Mouse (Mus musculus): ENCODE data around the gene Klk4. TPM values are rescaled to one million over a fixed set of nuclear protein-coding genes. Genes with fewer than 3 reads are reported as not detected.

Klk4 gene
- total and polyA plus RNA-seq, 2 experiments from 2014 or later: 0.16 TPM; not detected in 1

DNA sequence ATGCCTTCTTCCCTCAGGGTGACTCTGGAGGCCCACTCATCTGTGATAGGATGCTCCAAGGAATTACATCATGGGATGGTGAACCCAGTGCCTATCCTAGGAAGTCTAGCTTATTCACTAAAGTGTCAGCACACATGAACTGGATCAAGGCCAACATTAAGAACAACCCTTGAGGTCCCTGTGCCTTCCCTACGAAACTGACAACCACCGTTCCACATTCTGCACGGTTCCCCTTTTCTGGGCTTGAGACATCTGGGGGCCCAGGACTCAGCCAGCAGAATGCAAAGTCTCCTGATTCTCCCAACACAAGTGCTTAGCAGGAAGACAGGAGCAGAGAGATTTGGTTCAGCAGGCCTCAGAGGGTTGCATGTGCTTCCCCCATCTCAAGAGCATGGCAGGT, 39.6 kb downstream of the Klk4 start:
- WGBS: 96% methylated on average over 3 of the region's 3 CpGs
- no peak for TF ChIP-seq CTCF (IDR thresholded peaks at IDR 0.05)
- Histone ChIP-seq H3K27me3 (ENCODE audit: insufficient read depth, low read length) (no peaks in the 10 kb centered on the region), H3K4me2 (ENCODE audit: low read depth, low read length, poor library complexity, severe bottlenecking) (no peak overlapping the region), H3K4me3 (ENCODE audit: low read depth, low read length) (no peak overlapping the region), H3K4me1 (ENCODE audit: insufficient read depth, low read length) (no peaks in the 10 kb centered on the region), H3K27ac (ENCODE audit: low read depth, low read length) (no peak overlapping the region), H3K36me3 (ENCODE audit: insufficient read depth, low read length) (no peaks in the 10 kb centered on the region), H3K9me3 (ENCODE audit: low read length) (no peaks in the 10 kb centered on the region), H3K9ac (replicated peaks; ENCODE audit: low read length, poor library complexity, severe bottlenecking) (no peak overlapping the region)
- DNase-seq (ENCODE audit: low spot score) (no peak), ATAC-seq (ENCODE audit: low FRiP score) (no peak)

DNA sequence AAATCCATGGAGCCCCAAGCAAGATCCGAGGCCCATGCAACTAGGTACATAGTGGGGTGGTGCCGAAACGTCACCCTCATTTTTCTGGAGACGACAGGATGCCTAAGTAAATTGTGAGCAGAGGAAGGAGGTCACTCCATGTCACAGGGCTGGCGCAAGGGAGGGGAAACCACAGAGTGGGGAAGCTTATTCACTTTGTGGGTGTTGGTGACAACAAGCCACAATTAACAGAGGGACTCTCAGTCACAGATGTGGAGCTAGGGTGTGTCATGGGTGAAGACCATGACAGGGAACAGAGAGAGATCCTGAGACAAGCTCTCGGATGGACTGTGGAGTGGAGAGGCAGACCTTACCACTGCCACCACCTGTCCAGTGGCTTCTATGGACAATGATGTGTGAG, 40.1 kb downstream of the Klk4 start:
- H3K9ac ChIP-seq (replicated peaks; ENCODE audit: low read length, poor library complexity, severe bottlenecking): no peak overlapping the region
- H3K36me3 ChIP-seq (ENCODE audit: insufficient read depth, low read length): no peaks in the 10 kb centered on the region
- no peak overlapping the region for H3K4me3 ChIP-seq (ENCODE audit: low read depth, low read length)
- no peak overlapping the region for H3K4me2 ChIP-seq (ENCODE audit: low read depth, low read length, poor library complexity, severe bottlenecking)
- H3K27me3 ChIP-seq (ENCODE audit: insufficient read depth, low read length): no peaks in the 10 kb centered on the region
- TF ChIP-seq CTCF (IDR thresholded peaks at IDR 0.05): no peak
- ATAC-seq (ENCODE audit: low FRiP score): no peak
- H3K4me1 ChIP-seq (ENCODE audit: insufficient read depth, low read length): no peaks in the 10 kb centered on the region
- WGBS: 87% methylated on average over 6 of the region's 6 CpGs
- DNase-seq (ENCODE audit: low spot score): no peak
- H3K9me3 ChIP-seq (ENCODE audit: low read length): no peaks in the 10 kb centered on the region
- no peak overlapping the region for H3K27ac ChIP-seq (ENCODE audit: low read depth, low read length)

DNA sequence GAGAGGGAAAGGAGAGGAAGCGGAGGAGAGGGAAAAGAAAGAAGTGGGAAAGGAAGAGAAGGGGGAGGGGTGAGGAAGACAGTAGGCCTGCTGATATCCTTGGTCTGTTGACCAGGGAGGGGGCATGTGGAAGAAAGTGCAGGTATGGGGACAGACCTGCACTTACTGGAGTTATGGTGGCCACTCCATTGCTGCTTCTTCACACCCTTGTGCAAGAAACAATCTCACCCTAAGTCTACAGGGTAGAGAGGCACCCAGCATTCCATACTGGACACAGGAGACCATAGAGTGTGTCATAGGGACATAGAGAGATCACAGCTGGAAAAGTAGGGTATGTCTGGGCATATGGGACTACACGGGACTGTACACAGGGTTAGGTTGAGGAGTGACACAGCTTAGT, 41.0 kb downstream of the Klk4 start:
- no peak for DNase-seq (ENCODE audit: low spot score)
- 82% methylated on average over 2 of the region's 2 CpGs for WGBS
- Histone ChIP-seq H3K4me1 (ENCODE audit: insufficient read depth, low read length) (no peaks in the 10 kb centered on the region), H3K9ac (replicated peaks; ENCODE audit: low read length, poor library complexity, severe bottlenecking) (no peak overlapping the region), H3K4me3 (ENCODE audit: low read depth, low read length) (no peak overlapping the region), H3K9me3 (ENCODE audit: low read length) (no peaks in the 10 kb centered on the region), H3K27me3 (ENCODE audit: insufficient read depth, low read length) (no peaks in the 10 kb centered on the region), H3K27ac (ENCODE audit: low read depth, low read length) (no peak overlapping the region), H3K4me2 (ENCODE audit: low read depth, low read length, poor library complexity, severe bottlenecking) (no peak overlapping the region), H3K36me3 (ENCODE audit: insufficient read depth, low read length) (no peaks in the 10 kb centered on the region)
- no peak for TF ChIP-seq CTCF (IDR thresholded peaks at IDR 0.05)
- no peak for ATAC-seq (ENCODE audit: low FRiP score)

DNA sequence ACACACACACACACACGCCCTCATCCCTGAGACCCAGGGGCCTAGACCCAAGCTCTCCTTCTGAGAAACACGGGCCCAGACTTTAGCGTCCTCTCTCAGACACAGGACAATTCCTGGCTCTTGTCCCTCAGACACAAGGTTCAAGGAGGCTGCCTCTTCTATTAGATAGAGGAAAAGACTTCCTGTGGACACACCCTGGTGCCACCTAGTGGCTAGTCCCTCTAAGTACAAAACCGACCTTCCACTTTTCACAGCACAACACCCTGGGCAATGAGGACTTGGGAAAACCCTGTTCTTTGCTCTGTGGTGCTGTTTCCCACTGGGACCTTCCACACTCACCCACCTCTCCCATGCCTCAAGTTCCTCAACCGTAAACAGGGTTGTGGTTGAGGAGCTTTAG, 45.0 kb downstream of the Klk4 start:
- Histone ChIP-seq H3K4me3 (ENCODE audit: low read depth, low read length) (no peak overlapping the region), H3K9me3 (ENCODE audit: low read length) (no peaks in the 10 kb centered on the region), H3K9ac (replicated peaks; ENCODE audit: low read length, poor library complexity, severe bottlenecking) (no peak overlapping the region), H3K27ac (ENCODE audit: low read depth, low read length) (no peak overlapping the region), H3K27me3 (ENCODE audit: insufficient read depth, low read length) (no peaks in the 10 kb centered on the region), H3K36me3 (ENCODE audit: insufficient read depth, low read length) (no peaks in the 10 kb centered on the region), H3K4me1 (ENCODE audit: insufficient read depth, low read length) (no peaks in the 10 kb centered on the region), H3K4me2 (ENCODE audit: low read depth, low read length, poor library complexity, severe bottlenecking) (no peak overlapping the region)
- TF ChIP-seq CTCF (IDR thresholded peaks at IDR 0.05): peak; percentile 30
- ATAC-seq (ENCODE audit: low FRiP score): no peak
- DNase-seq (ENCODE audit: low spot score): no peak
- 68% methylated on average over 5 of the region's 5 CpGs for WGBS

DNA sequence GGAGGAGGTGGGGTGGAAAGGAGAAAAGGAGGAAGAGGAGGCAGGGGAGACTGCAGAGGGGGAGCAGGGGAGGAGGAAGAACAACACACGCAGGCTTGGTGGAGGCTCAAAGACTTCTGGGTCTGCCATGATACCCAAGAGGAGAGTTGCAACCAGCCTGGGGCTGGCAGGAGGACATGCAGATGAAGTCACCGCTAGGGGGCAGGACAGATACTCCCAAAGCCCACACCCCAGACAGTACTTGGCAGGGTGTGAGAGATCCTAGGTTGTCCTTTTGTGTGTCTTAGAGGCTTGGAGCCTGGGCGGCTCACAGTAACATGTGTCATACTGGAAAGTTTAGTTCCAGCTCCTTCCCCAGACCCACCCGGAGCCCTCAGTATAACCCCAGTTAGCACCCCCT, 47.6 kb downstream of the Klk4 start:
- no peaks in the 10 kb centered on the region for H3K4me1 ChIP-seq (ENCODE audit: insufficient read depth, low read length)
- no peaks in the 10 kb centered on the region for H3K36me3 ChIP-seq (ENCODE audit: insufficient read depth, low read length)
- DNase-seq (ENCODE audit: low spot score): peak; percentile 8
- H3K27ac ChIP-seq (ENCODE audit: low read depth, low read length): no peak overlapping the region
- no peaks in the 10 kb centered on the region for H3K27me3 ChIP-seq (ENCODE audit: insufficient read depth, low read length)
- ATAC-seq (ENCODE audit: low FRiP score): no peak
- no peak overlapping the region for H3K9ac ChIP-seq (replicated peaks; ENCODE audit: low read length, poor library complexity, severe bottlenecking)
- no peak overlapping the region for H3K4me2 ChIP-seq (ENCODE audit: low read depth, low read length, poor library complexity, severe bottlenecking)
- no peaks in the 10 kb centered on the region for H3K9me3 ChIP-seq (ENCODE audit: low read length)
- peak; percentile 24 for TF ChIP-seq CTCF (IDR thresholded peaks at IDR 0.05)
- no peak overlapping the region for H3K4me3 ChIP-seq (ENCODE audit: low read depth, low read length)
- WGBS: 46% methylated on average over 4 of the region's 4 CpGs

DNA sequence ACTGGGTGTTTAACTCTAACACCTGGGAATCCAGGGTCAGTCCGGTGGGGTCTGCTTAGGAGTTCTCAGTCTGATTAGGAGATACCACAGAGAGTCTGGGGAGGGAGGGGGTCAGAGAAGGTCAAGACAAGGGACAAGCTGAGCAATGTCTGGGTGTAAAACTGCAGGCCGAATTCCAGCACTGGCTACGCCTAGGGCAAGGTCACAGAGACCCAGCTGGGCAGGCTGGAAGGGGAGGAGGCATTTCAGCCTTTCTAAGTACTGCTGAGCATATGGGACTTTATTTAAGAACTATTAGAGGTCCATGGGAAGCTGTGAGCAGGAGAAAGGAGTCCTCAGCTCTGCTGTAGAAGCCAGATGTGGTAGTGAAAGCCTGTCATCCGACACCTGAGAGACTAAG, 51.4 kb downstream of the Klk4 start:
- Histone ChIP-seq H3K4me3 (ENCODE audit: low read depth, low read length) (no peak overlapping the region), H3K27me3 (ENCODE audit: insufficient read depth, low read length) (no peaks in the 10 kb centered on the region), H3K36me3 (ENCODE audit: insufficient read depth, low read length) (no peaks in the 10 kb centered on the region), H3K4me1 (ENCODE audit: insufficient read depth, low read length) (no peaks in the 10 kb centered on the region), H3K9me3 (ENCODE audit: low read length) (no peaks in the 10 kb centered on the region), H3K27ac (ENCODE audit: low read depth, low read length) (no peak overlapping the region), H3K9ac (replicated peaks; ENCODE audit: low read length, poor library complexity, severe bottlenecking) (no peak overlapping the region), H3K4me2 (ENCODE audit: low read depth, low read length, poor library complexity, severe bottlenecking) (no peak overlapping the region)
- ATAC-seq (ENCODE audit: low FRiP score) (no peak), DNase-seq (ENCODE audit: low spot score) (no peak)
- no peak for TF ChIP-seq CTCF (IDR thresholded peaks at IDR 0.05)
- 70% methylated on average over 4 of the region's 4 CpGs for WGBS
